Mouse (Mus musculus) cerebellum, postnatal 4 days (tissue): Measurements from ENCODE around the gene Snx4.
A peak's percentile ranks its signal among the peaks of the same experiment; 100 is the strongest.
"Not testable (repeated sequence)": the region's sequence is repeated elsewhere in the genome, so short reads cannot be mapped to it uniquely, and the experiment has no call there.

Experiments used
- DNase-seq, 2 experiments: peaks; one replicate each; pipeline ENCODE4 v3.0.0; 2022; ENCODE audit warnings: low spot score in 2 of 2, mixed read lengths in 1 of 2

The Snx4 gene

GRCm38 (mm10) chr16:33251194-33252051, at the start of gene Snx4:
Gene Snx4, plus strand, starts transcription at chr16:33251442.
- DNase-seq = peak; percentile 73 to 92

GRCm38 (mm10) chr16:33210812-33211211, 40.4 kb upstream of the Snx4 start:
- DNase-seq = no peak

GRCm38 (mm10) chr16:33216313-33217003, 34.8 kb upstream of the Snx4 start:
- no peak for DNase-seq

- not testable (repeated sequence) for DNase-seq
Observed at GRCm38 (mm10) chr16:33217553-33218085, 33.6 kb upstream of the Snx4 start.

- no peak for DNase-seq
Observed at GRCm38 (mm10) chr16:33222482-33222881, 28.8 kb upstream of the Snx4 start.

- DNase-seq = no peak
Observed at GRCm38 (mm10) chr16:33224381-33224780, 26.9 kb upstream of the Snx4 start.

GRCm38 (mm10) chr16:33234128-33234527, 17.1 kb upstream of the Snx4 start:
- DNase-seq = no peak

GRCm38 (mm10) chr16:33236151-33236550, 15.1 kb upstream of the Snx4 start:
- DNase-seq = no peak

GRCm38 (mm10) chr16:33239305-33239704, 11.9 kb upstream of the Snx4 start:
- DNase-seq = no peak

- DNase-seq = no peak
Observed at GRCm38 (mm10) chr16:33242046-33242445, 9.2 kb upstream of the Snx4 start.

GRCm38 (mm10) chr16:33244136-33244691, 7.0 kb upstream of the Snx4 start:
- DNase-seq = no peak

- no peak for DNase-seq
Observed at GRCm38 (mm10) chr16:33244933-33245470, 6.2 kb upstream of the Snx4 start.

- DNase-seq = no peak
Observed at GRCm38 (mm10) chr16:33246526-33246925, 4.7 kb upstream of the Snx4 start.

- DNase-seq = no peak
Observed at GRCm38 (mm10) chr16:33247006-33247405, 4.2 kb upstream of the Snx4 start.

- DNase-seq = no peak
Observed at GRCm38 (mm10) chr16:33250651-33251120, 556 bp upstream of the Snx4 start.

GRCm38 (mm10) chr16:33255601-33256000, 4.4 kb downstream of the Snx4 start:
- no peak for DNase-seq

GRCm38 (mm10) chr16:33258530-33258929, 7.3 kb downstream of the Snx4 start:
- DNase-seq = no peak

- DNase-seq = no peak
Observed at GRCm38 (mm10) chr16:33259824-33260223, 8.6 kb downstream of the Snx4 start.

GRCm38 (mm10) chr16:33260825-33261224, 9.6 kb downstream of the Snx4 start:
- no peak for DNase-seq

- DNase-seq = no peak
Observed at GRCm38 (mm10) chr16:33261584-33262061, 10.4 kb downstream of the Snx4 start.

GRCm38 (mm10) chr16:33262096-33262495, 10.9 kb downstream of the Snx4 start:
- DNase-seq = no peak
